Mouse (Mus musculus): Measurements from ENCODE around the gene Nuak1.

The Nuak1 gene

GRCm38 (mm10) chr10:84408965-84409660, 31.3 kb downstream of the Nuak1 start:
- DNase-seq (ENCODE audit: low read depth): no peak

- no peak for DNase-seq (ENCODE audit: low read depth)
These were observed 35.1 kb downstream of the Nuak1 start for GRCm38 (mm10) chr10:84405135-84405776.

- no peak for DNase-seq (ENCODE audit: low read depth)
These were observed 38.5 kb downstream of the Nuak1 start for GRCm38 (mm10) chr10:84401907-84402371.

- DNase-seq (ENCODE audit: low read depth): no peak
These were observed 39.2 kb downstream of the Nuak1 start for GRCm38 (mm10) chr10:84401189-84401588.

GRCm38 (mm10) chr10:84400037-84400681, 40.2 kb downstream of the Nuak1 start:
- DNase-seq (ENCODE audit: low read depth): no peak

- no peak for DNase-seq (ENCODE audit: low read depth)
These were observed 43.1 kb downstream of the Nuak1 start for GRCm38 (mm10) chr10:84397276-84397675.

GRCm38 (mm10) chr10:84395885-84396659, 44.3 kb downstream of the Nuak1 start:
- DNase-seq (ENCODE audit: low read depth): no peak

GRCm38 (mm10) chr10:84395259-84395658, 45.1 kb downstream of the Nuak1 start:
- no peak for DNase-seq (ENCODE audit: low read depth)

- no peak for DNase-seq (ENCODE audit: low read depth)
These were observed 46.5 kb downstream of the Nuak1 start for GRCm38 (mm10) chr10:84393881-84394280.

GRCm38 (mm10) chr10:84393405-84393804, 47.0 kb downstream of the Nuak1 start:
- no peak for DNase-seq (ENCODE audit: low read depth)

- DNase-seq (ENCODE audit: low read depth): no peak
These were observed 47.7 kb downstream of the Nuak1 start for GRCm38 (mm10) chr10:84392723-84393081.

- DNase-seq (ENCODE audit: low read depth): no peak
These were observed 48.2 kb downstream of the Nuak1 start for GRCm38 (mm10) chr10:84392027-84392722.

GRCm38 (mm10) chr10:84389707-84390106, 50.7 kb downstream of the Nuak1 start:
- DNase-seq (ENCODE audit: low read depth): no peak

GRCm38 (mm10) chr10:84388357-84389141, 51.8 kb downstream of the Nuak1 start:
- DNase-seq (ENCODE audit: low read depth): no peak

- no peak for DNase-seq (ENCODE audit: low read depth)
These were observed 53.1 kb downstream of the Nuak1 start for GRCm38 (mm10) chr10:84387338-84387737.

GRCm38 (mm10) chr10:84386625-84387242, 53.7 kb downstream of the Nuak1 start:
- no peak for DNase-seq (ENCODE audit: low read depth)

- DNase-seq (ENCODE audit: low read depth): no peak
These were observed 54.2 kb downstream of the Nuak1 start for GRCm38 (mm10) chr10:84386214-84386613.

GRCm38 (mm10) chr10:84384761-84385160, 55.6 kb downstream of the Nuak1 start:
- no peak for DNase-seq (ENCODE audit: low read depth)

- no peak for DNase-seq (ENCODE audit: low read depth)
These were observed 57.2 kb downstream of the Nuak1 start for GRCm38 (mm10) chr10:84382900-84383883.
